Mouse (Mus musculus): ENCODE data around the gene Ddx1. TPM values are rescaled to one million over a fixed set of nuclear protein-coding genes. Genes with fewer than 3 reads are reported as not detected.

The Ddx1 gene
- total RNA-seq (2015) (26.9 and 33.1 TPM in 2 replicates), total RNA-seq (2017) (55.5 and 64.0 TPM in 2 replicates)

DNA sequence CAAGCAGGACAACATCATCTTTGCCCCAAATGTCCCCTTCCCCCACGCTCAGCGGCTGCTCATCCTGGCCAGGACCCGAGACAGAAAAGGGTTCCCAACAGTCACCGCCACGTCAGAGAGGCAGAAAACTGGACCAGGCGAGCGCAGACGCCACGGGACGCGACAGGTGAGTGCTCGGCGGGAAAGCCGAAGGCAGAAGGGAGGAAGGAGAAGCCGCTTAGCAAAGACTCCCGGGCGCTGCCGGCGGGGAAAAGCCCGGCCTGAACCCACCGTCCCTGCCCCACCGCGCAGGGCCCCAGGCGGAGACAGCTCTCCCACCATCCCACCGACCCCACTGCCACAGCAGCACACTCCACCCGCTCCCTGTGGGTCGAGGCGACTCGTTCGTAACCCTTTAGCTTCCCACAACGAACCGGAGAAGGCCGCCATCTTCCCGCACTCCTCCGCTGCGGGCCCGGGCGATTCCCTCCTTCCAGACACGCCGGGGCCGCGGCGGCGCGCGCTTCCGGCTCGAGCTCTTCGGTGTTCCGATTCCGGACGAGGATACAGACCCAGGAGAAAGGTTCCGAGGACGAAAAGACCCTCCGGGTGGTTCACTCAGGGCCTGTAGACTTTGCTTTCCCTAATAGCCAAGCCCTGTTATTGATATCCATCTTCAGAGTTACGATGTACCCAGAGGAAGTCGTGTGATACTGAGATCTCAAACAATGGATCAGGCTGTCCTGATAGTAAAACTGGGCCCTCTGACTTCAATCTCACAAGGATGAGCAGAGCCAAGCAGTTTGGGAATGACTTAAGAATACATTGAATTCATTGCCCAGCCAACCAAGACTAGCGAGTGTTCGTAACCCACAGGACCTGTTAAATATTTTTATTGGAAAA lies at the start of gene Ddx1:
Gene Ddx1 (minus strand): TSS at position 523 of the 882 bp plus-strand sequence.
- ATAC-seq (ENCODE audit: poor library complexity, severe bottlenecking) = peak; percentile 94

DNA sequence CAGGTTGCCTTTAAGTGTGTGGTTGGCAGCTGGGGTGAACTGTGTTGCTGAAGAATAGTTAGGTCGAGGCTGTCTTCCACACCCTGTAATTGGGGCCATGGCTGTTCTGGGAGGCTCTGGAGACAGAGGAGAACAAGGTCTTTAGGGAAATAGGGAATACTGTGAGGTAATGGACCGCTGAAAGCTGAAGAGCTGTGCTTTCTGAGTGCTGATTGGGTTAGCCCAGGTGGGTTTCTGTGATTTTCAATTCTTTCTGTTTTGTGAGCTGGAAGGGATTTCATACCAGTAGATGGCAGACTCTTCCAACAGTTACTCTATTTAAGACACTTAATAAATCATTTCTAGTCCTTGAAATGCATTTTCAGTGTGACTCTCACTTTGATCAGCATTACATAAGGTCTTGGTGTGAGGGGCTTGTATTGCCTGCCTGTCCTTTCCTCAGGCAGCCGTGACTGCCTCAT lies 44.4 kb upstream of the Ddx1 start:
- ATAC-seq (ENCODE audit: poor library complexity, severe bottlenecking) = no peak

DNA sequence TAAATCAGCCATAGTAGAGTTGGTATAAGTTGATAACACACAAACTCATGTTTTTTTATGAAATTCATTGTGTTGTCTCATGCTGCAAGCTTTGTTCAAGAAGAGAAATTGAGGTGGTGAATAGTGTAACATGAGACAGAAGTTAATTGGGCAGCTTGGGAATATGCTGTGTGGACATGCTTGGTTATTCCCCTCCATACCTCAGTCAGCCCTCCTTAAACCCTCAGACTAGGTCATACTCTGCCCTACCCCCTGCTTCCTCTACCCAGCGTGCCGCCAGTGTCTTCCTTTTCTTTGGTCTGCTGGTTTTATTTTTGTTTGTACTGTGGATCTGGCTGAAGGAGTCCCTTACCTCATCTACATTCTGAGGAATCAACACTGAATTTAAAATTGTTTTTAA lies 42.4 kb upstream of the Ddx1 start:
- no peak for ATAC-seq (ENCODE audit: poor library complexity, severe bottlenecking)

DNA sequence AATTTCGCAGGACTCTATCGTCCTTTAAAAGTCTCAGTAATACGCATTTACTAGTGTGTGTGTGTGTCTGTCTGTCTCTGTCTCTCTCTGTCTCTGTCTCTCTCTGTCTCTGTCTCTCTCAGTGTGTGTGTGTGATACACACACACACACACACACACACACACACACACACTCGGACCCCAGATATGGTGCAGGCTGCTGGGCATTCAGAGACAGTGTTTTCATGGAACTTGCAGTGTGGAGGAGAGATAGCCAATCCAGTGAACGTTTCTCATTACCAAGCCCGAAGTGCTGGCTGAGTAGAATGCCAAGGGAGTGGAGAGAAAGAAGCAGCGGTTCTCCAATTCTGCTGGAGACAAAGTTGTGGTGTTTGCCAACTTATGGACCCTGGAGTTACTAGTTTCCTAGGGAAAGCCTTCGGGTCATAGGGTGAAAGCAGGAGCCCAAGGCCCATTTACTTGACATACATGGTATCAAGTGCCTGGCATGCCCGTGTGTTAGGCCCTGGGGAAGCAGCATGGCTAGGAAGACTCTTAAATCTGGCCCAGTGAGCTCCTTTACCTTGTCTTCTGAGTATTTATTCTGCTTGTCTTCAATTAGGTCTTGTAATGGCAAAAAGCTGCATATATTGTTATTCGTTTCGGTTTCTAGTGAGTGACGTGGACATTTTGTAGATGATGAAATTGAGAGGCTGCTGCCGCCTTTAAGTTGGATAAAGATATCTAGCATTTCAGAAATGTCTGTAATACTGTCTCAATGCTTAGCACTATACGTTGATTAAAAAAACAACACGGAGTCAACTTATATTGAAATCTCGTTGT lies 20.8 kb upstream of the Ddx1 start:
- peak; percentile 22; the same call in 1 of the 2 replicates for ATAC-seq (ENCODE audit: poor library complexity, severe bottlenecking)

DNA sequence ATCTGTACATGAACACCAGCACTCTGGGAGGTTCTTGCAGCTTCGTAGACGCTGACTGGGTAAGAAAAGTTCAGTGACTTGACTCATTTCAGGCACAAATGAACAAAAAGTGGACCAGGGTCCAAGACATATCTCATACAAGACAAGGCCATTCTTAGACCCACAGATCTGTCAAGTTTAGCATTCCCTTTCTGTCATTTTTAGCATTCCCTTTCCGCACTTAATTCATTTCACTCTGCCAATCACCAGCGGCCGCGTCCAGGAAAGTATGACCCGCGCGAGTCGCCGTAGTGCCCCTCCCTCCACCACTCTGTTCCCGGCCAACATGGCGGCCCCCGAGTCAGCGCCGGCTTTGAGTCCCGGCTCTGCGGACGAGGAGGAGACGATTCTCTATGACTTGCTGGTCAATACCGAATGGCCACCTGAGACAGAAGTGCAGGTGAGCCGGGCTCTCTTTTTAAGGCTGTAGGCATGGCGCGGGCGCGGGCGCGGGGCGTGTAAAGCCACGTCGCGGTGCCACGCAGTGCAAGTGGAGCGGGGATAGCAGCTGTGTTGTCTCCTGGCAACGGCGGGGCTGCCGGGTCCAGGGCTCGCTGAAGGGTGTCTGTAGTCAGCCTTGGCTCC lies 19.9 kb upstream of the Ddx1 start, which contains the start of gene Nbas:
Gene Nbas (plus strand): TSS at position 308 of the 624 bp plus-strand sequence.
- peak; percentile 96 for ATAC-seq (ENCODE audit: poor library complexity, severe bottlenecking)

DNA sequence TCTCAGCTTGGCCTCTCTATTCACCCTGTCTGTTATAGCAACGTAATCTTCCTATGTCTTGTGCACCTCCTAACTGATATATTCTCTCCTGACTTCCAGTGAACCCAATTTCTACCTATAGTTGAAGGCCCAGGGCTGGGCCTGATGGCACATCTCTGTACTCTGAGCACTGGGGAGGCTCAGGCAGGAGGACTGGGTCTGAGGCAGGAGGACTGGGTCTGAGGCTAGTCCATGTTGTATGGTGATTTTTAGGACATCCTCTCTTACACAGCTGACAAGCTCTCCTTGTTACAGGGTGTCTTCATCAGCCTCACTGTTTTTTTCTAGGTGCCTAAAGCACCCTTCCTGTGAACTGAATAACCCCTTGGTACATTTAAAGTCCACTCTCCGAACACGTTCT lies 19.4 kb upstream of the Ddx1 start:
- ATAC-seq (ENCODE audit: poor library complexity, severe bottlenecking) = no peak

DNA sequence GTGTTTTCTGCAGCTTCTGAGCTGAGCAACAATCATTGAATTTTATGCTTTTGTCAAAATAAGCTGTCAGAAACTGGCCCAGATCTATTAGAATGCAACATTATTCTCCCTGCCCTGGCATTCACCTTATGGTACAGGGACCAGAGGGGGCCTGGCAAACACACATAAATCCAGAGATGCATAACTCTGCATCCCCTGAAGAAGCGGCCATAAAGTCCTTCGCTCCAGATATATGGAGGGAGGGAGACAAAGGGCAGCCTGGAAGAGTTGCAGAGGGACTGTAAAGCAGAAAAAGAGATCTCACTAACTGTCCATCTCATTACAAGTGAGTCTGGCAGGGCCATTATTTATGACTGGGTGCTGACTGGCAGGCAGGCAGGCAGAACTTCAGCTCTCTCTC lies 6.7 kb upstream of the Ddx1 start:
- no peak for ATAC-seq (ENCODE audit: poor library complexity, severe bottlenecking)

DNA sequence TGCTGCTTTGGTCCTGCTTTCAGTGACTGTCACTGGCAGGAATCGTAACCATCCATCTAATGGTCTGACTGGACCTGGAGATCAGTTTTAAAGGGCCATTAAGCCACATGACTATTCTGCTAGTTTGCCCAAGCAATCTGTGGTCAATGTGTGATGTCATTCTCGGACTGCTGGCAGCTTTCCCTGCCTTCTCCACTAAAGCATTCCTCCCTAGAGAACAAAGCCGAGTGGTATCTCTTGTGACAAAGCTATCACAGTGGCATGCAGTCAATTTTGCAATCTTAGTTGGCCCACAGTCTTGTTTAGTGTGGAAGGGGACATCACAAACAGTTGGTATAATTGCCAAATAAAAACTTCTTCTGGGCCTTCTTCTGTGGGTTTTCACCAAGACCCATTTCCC lies 6.1 kb upstream of the Ddx1 start:
- no peak for ATAC-seq (ENCODE audit: poor library complexity, severe bottlenecking)

DNA sequence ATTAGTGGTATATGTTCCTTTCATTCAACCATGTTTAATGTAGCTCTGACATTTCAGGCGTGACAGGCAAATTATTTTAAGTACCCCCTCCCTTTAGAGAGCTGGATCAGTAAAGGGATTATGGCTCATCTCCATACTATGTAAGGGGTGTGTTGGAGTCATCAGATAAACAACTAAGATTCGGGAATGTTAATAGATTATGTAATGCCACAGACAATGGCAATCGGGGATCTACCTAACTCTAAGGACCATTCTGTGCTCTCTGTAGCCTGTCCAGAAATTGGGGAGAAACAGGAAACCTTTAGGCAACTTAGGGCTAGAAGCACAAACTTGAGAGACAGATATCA lies 533 bp upstream of the Ddx1 start:
- ATAC-seq (ENCODE audit: poor library complexity, severe bottlenecking) = no peak

DNA sequence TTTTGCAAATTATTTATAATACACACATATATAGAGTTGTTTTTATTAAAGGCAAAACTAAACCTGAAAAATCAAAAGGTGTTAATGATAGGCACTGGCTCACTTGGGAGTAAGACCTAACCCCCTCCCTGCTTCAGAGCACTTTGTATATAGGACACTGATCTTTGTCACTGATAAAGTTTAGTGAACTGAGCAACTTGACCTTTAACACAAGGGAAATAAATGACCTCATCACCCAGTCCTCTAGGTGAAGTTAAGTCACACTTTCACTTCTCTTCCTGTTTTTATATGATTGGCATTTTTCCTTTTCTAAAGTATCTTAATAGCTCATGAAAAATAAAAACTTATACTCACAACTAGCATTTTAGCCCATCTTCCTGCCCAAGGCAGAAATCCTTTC lies 6.6 kb downstream of the Ddx1 start:
- no peak for ATAC-seq (ENCODE audit: poor library complexity, severe bottlenecking)

DNA sequence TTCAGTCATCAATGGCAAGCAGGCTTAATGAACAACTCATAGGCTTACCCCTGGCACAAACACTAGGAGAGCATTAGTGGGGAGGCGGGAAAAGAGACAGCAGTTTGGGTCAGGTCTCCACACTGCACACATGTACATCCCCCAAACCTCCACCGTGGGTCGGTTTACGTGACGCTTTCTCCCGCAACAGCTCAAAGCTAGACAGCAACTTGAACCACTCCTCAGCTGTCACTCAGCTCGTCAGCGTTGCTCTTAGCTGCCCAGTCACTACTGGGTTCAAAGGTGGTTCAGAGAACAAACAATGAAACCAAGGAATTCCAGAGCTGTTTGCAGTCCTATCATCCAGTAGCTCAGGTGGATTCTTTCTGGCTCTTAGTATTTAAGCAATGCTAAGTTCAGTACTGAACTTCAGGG lies 30.9 kb downstream of the Ddx1 start:
- ATAC-seq (ENCODE audit: poor library complexity, severe bottlenecking) = no peak

DNA sequence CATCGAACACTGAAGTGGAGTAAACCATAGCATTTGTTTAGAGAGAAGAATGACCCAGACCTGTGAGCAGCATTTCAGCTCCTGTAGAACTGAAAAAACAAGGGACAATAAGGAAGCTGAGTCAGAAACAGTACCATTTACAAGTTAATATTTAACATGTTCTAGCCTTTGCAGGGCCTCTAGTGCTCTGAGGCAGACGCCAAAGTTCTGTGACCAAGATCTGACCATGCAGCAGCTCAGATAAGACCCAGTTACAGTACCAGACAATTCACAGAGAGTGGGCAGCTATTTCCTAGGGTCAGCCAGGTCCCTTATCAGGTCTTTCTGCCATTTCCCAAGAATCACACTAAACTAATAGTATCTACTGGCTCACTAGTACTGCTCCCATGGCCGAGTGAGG lies 31.4 kb downstream of the Ddx1 start:
- no peak for ATAC-seq (ENCODE audit: poor library complexity, severe bottlenecking)

DNA sequence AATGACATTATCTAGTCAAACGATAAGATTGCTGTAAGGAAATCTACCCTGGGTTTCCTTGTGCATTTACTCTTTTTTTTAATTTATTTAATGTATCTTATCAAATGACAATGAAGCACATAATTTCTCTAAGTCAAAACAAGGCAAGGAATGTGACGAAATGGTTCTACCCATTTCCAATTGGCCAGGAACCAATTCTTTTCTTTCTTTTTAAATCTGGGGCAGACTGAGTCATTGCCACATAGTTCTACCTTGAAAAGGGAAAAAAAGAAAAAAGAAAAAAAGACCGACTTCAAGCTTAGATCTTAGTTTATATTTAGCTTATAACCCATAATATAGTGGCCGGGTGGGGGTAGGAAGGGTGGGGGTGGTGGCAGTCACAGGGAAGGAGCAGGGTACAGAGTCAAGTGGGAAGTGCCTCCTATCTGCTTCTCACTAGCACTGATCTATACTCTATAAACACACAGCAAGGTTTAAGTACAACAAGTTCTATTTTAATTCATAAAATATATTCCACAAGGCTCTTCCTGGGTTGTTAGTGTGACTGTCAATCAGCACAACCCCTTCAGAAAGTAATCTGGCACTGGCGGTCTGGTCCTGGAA lies 32.4 kb downstream of the Ddx1 start:
- ATAC-seq (ENCODE audit: poor library complexity, severe bottlenecking) = no peak

DNA sequence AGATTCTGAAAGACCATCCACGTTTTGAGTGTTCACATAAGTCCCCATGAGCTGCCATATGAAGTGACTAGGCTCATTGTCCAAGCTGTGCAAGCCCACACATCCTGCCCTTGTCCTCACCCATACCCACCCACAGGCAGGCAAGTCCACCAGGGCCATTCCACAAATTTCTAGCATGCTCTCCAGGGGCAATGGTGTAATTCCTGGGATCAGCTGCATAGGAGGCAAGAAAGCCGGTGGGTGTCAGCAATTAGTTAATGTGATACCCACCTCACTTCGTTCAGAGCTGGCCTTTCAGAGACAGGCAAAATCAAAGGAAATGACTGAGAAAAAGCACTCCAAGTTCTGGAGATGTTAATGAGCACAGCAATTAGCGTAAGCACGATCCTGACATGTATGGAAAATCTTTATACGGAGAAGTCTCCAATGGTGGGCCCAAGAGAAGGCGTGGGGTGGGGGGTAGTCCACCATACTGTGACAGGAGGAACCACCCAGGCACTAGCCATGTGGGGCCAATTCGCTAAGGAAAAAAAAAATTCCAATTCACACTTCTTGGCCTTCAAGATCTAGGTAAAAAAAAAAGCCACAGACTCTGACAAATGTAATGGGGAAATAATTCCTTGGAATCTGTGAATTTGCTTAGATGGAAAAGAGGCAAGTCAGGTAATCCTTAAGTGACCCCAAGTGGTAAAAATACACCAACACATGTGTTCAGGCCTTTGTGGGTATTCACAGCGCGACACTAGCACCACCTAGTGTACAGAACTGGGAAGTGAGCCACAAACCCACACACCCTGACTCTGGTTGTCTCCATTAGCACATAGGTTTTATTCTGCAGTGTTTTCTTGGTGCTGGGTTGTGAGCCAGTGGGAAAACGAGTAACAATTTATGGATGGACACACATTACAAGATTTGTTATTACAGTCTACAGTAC lies 34.4 kb downstream of the Ddx1 start:
- peak; percentile 97 for ATAC-seq (ENCODE audit: poor library complexity, severe bottlenecking)

DNA sequence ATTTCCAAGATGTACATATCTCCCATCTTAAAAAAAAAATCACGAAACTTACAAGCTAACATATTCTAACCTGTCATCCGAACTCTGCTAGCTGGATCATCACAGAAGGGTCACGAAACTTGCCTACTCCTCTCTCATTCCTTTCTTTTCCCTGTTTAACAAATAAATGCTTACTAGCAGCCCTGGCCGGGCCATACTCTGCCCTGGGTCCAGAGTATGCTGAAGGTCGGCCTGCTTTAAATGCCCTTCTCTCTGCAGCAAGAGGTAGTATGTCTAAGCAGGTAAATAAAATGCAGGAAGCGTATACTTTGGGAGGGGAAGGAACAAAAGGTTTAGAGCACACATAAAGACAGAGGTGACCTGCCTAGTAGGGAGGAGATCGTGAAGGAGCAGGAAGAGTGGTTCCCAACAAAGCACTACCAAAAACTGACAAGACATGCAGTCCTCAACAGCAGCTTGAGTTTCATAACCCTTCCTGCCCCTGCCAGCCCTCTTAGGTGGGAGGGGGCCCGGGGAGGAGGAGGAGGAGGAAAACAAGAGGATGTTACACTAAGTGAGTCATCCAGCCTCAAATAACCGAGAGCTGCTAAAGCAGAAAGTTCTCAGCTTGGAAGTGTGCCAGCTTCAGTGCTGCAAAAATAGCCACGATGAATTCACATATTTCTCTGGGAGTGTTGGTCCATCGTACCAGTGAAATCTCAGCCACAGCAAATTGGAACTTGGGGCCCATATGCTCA lies 37.1 kb downstream of the Ddx1 start:
- no peak for ATAC-seq (ENCODE audit: poor library complexity, severe bottlenecking)

DNA sequence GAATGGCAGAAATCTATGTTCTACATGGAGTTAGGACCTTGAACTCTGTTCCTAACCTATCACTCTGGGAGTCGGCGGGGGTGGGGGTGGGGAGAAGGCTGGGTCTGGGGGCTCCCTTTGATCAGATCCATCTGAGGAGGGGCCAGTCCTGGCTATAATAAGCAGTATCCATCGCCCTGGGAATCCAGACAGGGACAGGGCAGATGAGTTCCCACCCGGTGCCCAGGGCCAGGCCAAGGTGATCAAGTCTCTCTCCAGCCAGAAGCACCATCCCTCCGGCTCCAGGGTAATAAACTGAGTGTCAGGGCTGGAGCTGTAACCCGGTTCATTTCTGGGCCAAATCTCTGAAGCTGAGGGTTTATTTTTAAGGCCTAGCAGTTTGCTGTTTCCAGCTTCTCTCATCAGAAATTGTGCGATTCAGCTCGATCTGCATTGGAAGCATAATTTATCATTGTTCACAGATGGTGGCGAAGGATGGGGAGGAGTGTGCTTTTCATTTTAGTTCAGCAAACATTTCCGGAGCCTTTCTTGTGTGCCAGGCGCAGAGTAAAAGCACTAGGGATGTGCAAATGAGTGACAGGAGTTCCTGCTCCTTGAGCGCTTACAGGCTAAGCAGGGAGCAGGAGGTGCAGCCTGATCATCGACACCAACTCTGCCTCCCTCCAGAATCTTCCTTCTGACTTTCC lies 39.2 kb downstream of the Ddx1 start:
- ATAC-seq (ENCODE audit: poor library complexity, severe bottlenecking) = no peak

DNA sequence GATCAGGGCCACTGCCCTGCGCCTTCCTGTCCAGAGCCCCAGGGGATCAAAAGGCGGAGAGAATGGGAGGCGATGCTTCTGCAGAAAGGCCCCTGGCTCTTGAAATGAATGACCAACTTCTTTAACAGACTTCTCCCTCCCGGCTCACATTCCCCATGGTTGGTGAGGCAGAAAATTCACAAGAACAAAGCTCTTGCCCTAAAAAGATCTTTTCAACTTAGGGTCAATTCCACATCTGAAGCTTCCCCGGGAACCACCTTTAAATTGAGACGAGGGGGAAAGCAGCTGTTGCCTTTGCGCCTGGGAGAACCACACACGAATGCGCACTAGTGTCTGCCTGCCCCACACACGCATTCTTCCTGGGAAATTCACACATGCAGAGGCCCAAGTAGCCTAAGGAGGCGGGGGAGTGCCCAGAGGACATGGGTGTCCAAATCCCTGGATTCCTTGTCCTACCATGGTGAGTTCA lies 40.0 kb downstream of the Ddx1 start:
- ATAC-seq (ENCODE audit: poor library complexity, severe bottlenecking) = no peak

DNA sequence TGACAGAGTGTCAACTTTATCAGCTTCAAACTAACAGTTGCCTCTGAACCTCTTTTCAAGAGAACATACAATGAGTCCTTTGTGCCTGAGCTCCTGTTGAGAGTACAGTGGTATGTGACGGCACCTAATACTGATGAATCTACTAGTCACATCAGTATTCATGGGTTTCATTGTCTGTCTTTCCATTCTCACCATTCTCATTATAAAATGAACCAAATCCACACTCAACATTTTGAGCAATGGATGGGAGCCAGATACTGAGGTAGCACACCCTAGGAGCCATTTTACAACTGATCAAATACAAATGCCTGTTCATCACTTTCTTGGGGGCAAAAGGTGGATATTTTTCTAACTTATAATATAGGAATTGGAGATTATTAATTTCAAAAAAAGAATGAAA lies 40.5 kb downstream of the Ddx1 start:
- ATAC-seq (ENCODE audit: poor library complexity, severe bottlenecking) = no peak

All from megakaryocyte, adult 5-6 weeks (primary cell).